Mouse (Mus musculus) small intestine, adult 2 months (tissue): ENCODE data around the gene Erfe.

Source experiments
- CTCF ChIP-seq: fragments of 200-500 bp; IDR thresholded peaks from 2 replicates; pipeline ENCODE4 v1.5.1; 2012; ENCODE audit warnings: low read depth, mild to moderate bottlenecking, control low read depth, inconsistent platforms, low read length, moderate library complexity, mixed read lengths; ENCODE audit not compliant: insufficient replicate concordance, insufficient read length; ENCODE audit errors: extremely low read depth
- POLR2A ChIP-seq: fragments of 200-500 bp; IDR thresholded peaks from 2 replicates; pipeline ENCODE4 v1.6.1; 2012; ENCODE audit warnings: low read depth, mild to moderate bottlenecking, control low read depth, inconsistent platforms, low read length, moderate library complexity

DNA sequence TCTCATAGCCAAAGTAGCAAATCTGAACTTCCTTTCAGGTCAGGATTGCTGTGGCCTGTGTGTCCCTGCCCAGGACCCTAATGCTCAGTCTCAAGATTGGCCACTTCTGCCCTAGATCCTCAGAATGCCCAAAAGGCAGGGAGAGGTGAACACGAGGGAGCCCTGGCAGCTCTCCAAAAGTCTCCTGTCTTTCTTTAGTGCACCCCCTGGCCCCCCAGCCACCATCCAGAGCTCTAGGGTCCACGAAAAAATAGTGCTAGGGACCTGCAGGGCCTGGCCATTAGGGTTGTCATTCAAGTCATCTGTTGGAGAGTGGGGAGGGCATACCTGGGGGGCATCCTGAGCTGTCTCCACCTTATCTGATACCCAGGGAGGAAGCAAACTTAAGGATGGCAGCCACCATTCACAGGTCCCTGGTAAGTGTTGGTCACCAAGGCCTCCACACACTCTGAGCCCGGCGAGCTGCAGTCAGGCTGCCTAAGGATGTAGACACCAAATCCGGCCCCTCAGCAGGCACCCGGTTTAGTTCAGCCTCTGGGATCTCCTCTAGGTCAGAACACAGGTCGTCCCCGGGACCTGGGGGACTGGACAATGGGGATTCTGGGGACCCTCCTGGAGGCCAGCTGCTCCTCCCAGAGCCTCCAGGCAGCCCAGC lies 45.5 kb downstream of the Erfe start:
- TF ChIP-seq CTCF (no peak), POLR2A (no peak)
